Mouse (Mus musculus): ENCODE measurements around the gene Gzmm.

GRCm38 (mm10) chr10:79670071-79670888 is 18.5 kb upstream of the Gzmm start:
- TF ChIP-seq HCFC1 (IDR thresholded peaks at IDR 0.05; ENCODE audit: borderline replicate concordance, insufficient read depth, low read length) (no peak), ZC3H11A (IDR thresholded peaks at IDR 0.05; ENCODE audit: borderline replicate concordance, low read depth, low read length) (no peak)
